Mouse (Mus musculus) forebrain, postnatal 0 days (tissue): Measurements from ENCODE around the gene Efcab11. TPM values are rescaled to one million over a fixed set of nuclear protein-coding genes. Genes with fewer than 3 reads are reported as not detected.

Source experiments
- ATAC-seq: fragments of 200-750 bp; cut with Nextera tagmentation; 2 replicates; pipeline ENCODE4 v1.8.0; 2017; ENCODE audit warnings: mild to moderate bottlenecking, moderate library complexity
- DNase-seq: peaks from one replicate; pipeline ENCODE4 v3.0.0-alpha.2; 2015
- H3K27ac ChIP-seq: fragments of 300-500 bp; sonication (generic); 2 replicates; pipeline ENCODE4 v1.5.1; 2014; ENCODE audit warnings: low read depth, mild to moderate bottlenecking, antibody characterized with exemption, low read length, moderate library complexity, mixed read lengths
- H3K27me3 ChIP-seq: fragments of 300-500 bp; sonication (generic); 2 replicates; pipeline ENCODE4 v1.6.1; 2014; ENCODE audit warnings: mild to moderate bottlenecking, low read length, mixed read lengths; ENCODE audit not compliant: insufficient read depth
- H3K36me3 ChIP-seq: fragments of 300-500 bp; sonication (generic); 2 replicates; pipeline ENCODE4 v1.6.1; 2014; ENCODE audit warnings: mild to moderate bottlenecking, moderate library complexity; ENCODE audit not compliant: insufficient read depth
- H3K4me1 ChIP-seq: fragments of 300-500 bp; sonication (generic); 2 replicates; pipeline ENCODE4 v1.6.1; 2014; ENCODE audit warnings: antibody characterized with exemption; ENCODE audit not compliant: insufficient read depth
- H3K4me2 ChIP-seq: fragments of 300-500 bp; sonication (generic); 2 replicates; pipeline ENCODE4 v1.6.1; 2014; ENCODE audit warnings: low read depth, mild to moderate bottlenecking, moderate library complexity
- H3K4me3 ChIP-seq: fragments of 300-500 bp; sonication (generic); 2 replicates; pipeline ENCODE4 v1.5.1; 2014; ENCODE audit warnings: low read depth, low read length, mixed read lengths
- H3K9ac ChIP-seq: fragments of 300-500 bp; sonication (generic); 2 replicates; pipeline ENCODE4 v1.6.1; 2014; ENCODE audit warnings: mild to moderate bottlenecking
- H3K9me3 ChIP-seq: fragments of 300-500 bp; sonication (generic); 2 replicates; pipeline ENCODE4 v1.6.1; 2016; ENCODE audit warnings: low read length
- CTCF ChIP-seq: sonication (generic); IDR thresholded peaks from 2 replicates; pipeline ENCODE4 v1.5.1; 2016; ENCODE audit warnings: antibody characterized with exemption, control low read depth, low read depth
- WGBS: fragments of 180-500 bp; shearing (Covaris S2); extraction: QIAGEN DNeasy Blood & Tissue Kit; methylation state at CpG from one replicate; pipeline ENCODE4 v1.1.7; 2014; 5-methylcytosine and 5-hydroxymethylcytosine counted together
- polyA plus RNA-seq: library from polyadenylated mRNA; unstranded; fragments of >200 nt; fragmentation: Nextera tagmentation; extraction: Ambion mirVana; gene quantifications from 2 replicates; pipeline ENCODE4 v1.2.1, GENCODE M21; 2015
- total RNA-seq: library from RNA; depleted of rRNA; stranded (reverse); fragments of >200 nt; gene quantifications from 2 replicates; pipeline ENCODE4 v1.2.3, GENCODE M21; 2014

Gene Efcab11
- total and polyA plus RNA-seq, 2 experiments from 2014 or later: 3.3 to 3.7 TPM

DNA sequence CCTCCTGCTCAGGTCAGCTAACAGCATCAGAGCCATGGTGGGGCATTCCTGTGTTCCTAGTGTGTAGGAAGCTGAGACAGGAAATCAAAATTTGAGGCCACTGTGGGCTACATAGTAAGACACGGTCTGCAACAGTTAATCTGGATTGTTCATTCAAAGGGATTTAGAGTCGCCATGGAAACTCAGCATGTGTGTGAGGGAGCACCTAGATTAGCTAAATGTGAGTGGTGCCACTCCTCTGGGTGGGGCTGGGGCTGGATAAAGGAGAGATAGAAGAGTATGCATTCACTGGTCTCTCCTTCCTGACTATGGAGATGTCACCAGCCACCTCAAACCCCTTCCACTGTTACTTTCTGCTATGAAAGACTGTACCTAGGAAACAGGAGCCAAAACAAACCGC, 10.8 kb downstream of the Efcab11 start:
- H3K27me3 ChIP-seq: no peaks in the 10 kb centered on the region
- no peak for TF ChIP-seq CTCF
- no peaks in the 10 kb centered on the region for H3K4me1 ChIP-seq
- ATAC-seq (no peak; the same call in 1 of the 2 replicates), DNase-seq (no peak)
- H3K4me2 ChIP-seq: no peak overlapping the region
- 37% methylated on average over 3 of the region's 3 CpGs for WGBS
- no peaks in the 10 kb centered on the region for H3K9me3 ChIP-seq
- no peak overlapping the region for H3K27ac ChIP-seq
- H3K4me3 ChIP-seq: no peak overlapping the region
- no peak overlapping the region for H3K9ac ChIP-seq
- no peaks in the 10 kb centered on the region for H3K36me3 ChIP-seq

DNA sequence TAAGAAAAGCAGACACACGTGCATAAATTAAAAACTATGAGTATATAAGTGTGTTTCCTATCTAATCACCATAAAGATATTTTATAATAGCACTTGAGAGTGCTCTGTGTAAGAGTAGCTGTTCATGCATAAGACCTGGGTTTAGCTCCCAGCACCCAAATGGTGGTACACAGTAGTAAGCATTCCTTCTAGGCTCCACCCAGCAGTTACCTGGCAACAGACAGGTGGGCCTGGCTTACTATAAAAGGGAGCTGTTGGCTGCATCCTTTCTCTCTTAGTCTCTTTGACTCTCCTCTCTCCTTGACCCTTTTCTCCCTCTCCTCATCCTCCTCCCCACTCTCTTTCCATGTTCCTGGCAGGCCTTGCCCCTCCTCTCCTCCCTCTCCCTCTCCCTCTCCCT, 15.4 kb downstream of the Efcab11 start:
- Histone ChIP-seq H3K4me3 (no peak overlapping the region), H3K27ac (no peak overlapping the region), H3K9ac (no peak overlapping the region), H3K27me3 (no peaks in the 10 kb centered on the region), H3K4me1 (no peaks in the 10 kb centered on the region), H3K36me3 (no peaks in the 10 kb centered on the region), H3K9me3 (no peaks in the 10 kb centered on the region), H3K4me2 (no peak overlapping the region)
- 81% methylated on average over 1 of the region's 1 CpGs for WGBS
- ATAC-seq (no peak), DNase-seq (no peak)
- no peak for TF ChIP-seq CTCF

DNA sequence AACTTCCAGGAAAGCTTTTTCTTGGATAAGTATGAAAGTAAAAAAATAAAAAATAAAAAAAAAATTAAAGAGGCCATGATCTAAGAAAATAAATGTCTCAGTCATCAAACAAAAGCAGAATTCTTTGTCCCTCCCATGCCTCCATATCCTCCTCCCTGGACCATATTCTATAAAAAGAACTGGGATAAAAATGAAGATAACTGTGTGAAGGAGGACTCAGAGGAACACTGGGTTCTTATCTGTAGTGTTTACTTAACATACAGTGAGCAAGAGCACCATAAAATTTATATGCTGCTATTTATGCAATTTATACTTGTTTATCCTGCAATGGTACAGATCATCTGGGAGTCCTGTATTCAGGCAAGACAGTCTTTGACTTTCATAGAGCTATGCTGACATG, 19.6 kb downstream of the Efcab11 start:
- Histone ChIP-seq H3K9ac (no peak overlapping the region), H3K36me3 (no peaks in the 10 kb centered on the region), H3K4me1 (no peaks in the 10 kb centered on the region), H3K27ac (no peak overlapping the region), H3K4me2 (no peak overlapping the region), H3K9me3 (no peaks in the 10 kb centered on the region), H3K27me3 (no peaks in the 10 kb centered on the region), H3K4me3 (no peak overlapping the region)
- TF ChIP-seq CTCF: no peak
- DNase-seq: no peak
- ATAC-seq: no peak

DNA sequence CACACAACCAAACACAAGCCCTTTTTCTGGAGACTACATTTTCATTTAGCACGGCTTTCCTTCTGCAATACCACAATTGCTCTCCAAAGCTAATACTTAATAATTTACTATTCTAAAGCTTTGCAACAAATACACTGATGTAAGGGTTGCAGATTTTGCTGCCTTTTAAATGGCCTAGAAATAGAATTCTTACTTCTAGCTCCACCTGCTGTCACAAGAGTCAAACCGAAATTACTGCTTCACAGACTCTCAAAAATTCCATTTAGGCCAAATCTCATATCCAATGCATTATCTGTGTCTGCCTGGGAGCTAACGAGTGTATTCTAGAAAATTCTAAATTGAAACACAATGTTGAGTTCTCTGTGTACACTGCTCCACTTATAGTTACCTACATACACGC, 23.3 kb downstream of the Efcab11 start:
- Histone ChIP-seq H3K4me2 (no peak overlapping the region), H3K9me3 (no peaks in the 10 kb centered on the region), H3K9ac (no peak overlapping the region), H3K4me1 (no peaks in the 10 kb centered on the region), H3K27ac (no peak overlapping the region), H3K27me3 (no peaks in the 10 kb centered on the region), H3K4me3 (no peak overlapping the region), H3K36me3 (no peaks in the 10 kb centered on the region)
- 52% methylated on average over 4 of the region's 4 CpGs for WGBS
- peak; percentile 73 for DNase-seq
- ATAC-seq: no peak; the same call in 1 of the 2 replicates
- peak; percentile 68 for TF ChIP-seq CTCF

DNA sequence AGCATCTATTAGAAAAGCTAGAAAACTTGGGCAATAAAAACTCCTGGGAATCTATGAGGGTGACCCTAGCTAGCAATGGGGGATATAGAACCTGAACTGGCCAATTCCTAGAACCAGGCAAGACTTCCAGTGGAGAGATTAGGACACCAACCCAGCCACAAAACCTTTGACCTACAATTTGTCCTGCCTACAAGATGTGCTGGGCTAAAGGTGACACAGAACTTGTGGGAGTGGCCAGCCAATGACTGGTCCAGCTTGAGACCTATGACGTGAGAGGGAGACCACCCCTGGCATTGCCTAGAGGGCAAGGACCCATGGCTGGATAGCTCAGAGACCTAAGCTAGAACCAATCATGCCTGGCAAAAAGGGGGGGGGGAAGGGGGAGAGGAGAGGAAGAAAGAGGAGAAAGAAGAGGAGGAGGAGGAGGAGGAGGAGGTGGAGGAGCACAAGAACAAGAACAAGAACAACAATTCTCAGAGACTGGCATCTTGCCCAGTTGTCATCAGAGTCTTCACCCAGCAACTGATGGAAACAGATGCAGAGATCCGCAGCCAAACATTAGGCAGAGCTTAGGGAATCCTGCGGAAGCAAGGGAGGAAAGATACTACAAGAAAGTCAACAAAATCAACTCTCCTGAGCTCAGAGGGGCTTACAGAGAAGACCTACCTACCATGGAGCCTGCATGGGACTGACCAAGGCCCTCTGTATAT, 24.7 kb downstream of the Efcab11 start:
- DNase-seq (no peak), ATAC-seq (no peak)
- TF ChIP-seq CTCF: no peak
- no peaks in the 10 kb centered on the region for H3K9me3 ChIP-seq
- H3K4me1 ChIP-seq: no peaks in the 10 kb centered on the region
- H3K4me3 ChIP-seq: no peak overlapping the region
- H3K4me2 ChIP-seq: no peak overlapping the region
- no peak overlapping the region for H3K9ac ChIP-seq
- 62% methylated on average over 3 of the region's 3 CpGs for WGBS
- no peaks in the 10 kb centered on the region for H3K27me3 ChIP-seq
- no peaks in the 10 kb centered on the region for H3K36me3 ChIP-seq
- H3K27ac ChIP-seq: no peak overlapping the region

DNA sequence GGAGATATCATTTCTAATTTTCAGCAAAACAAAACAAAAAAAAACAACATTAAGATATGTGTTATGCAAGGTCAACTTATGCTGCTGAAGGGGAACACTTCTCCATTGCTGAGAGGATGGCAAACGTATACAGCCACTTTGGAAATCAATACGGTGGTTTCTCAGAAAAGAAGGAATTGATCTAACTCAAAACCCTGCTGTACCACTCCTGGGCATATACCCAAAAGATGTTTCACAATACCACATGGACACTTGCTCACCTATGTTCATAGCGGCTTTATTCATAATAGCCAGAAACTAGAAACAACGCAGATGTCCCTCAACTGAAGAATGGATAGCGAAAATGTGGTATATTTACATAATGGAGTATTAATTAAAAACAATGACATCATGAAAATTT, 25.6 kb downstream of the Efcab11 start:
- Histone ChIP-seq H3K36me3 (no peaks in the 10 kb centered on the region), H3K4me1 (peaks cover under 1% of the 10 kb centered on the region; the same call in 1 of the 2 replicates), H3K27ac (no peak overlapping the region), H3K27me3 (no peaks in the 10 kb centered on the region), H3K4me3 (no peak overlapping the region), H3K4me2 (no peak overlapping the region), H3K9ac (no peak overlapping the region), H3K9me3 (no peaks in the 10 kb centered on the region)
- 94% methylated on average over 5 of the region's 5 CpGs for WGBS
- DNase-seq (no peak), ATAC-seq (no peak)
- no peak for TF ChIP-seq CTCF

DNA sequence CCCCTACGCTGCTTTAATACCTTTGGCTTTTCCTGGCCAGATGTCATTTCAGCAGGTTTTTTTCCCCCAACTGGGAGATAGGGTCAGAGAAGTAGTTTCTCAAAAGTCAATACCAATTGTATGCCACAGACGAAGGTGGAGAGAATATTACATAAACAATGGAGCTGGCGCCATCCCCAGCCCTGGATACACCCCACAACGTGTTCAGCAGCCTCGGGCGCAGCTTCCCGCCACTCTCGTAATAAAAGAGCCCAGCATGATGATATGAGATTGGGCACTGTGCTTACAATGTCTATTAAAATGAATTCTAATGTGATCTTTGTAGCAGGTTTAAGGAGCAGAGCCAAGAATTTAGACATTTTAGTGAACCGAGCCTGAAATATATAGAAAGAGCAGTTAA, 28.2 kb downstream of the Efcab11 start:
- Histone ChIP-seq H3K4me3 (no peak overlapping the region), H3K36me3 (no peaks in the 10 kb centered on the region), H3K27me3 (no peaks in the 10 kb centered on the region), H3K9me3 (no peaks in the 10 kb centered on the region), H3K4me2 (no peak overlapping the region), H3K9ac (no peak overlapping the region), H3K27ac (no peak overlapping the region), H3K4me1 (peaks cover 7% of the 10 kb centered on the region)
- DNase-seq (no peak), ATAC-seq (no peak)
- WGBS: 36% methylated on average over 9 of the region's 9 CpGs
- no peak for TF ChIP-seq CTCF
